21 mouse cellular contexts compared by ENCODE assay signal in genomic region chr13:69272506-69272905, GRCm38 (mm10).
"Had no signal": no experiment of that assay in that cellular context is flagged by ENCODE, and none has a peak within 500 bp of the region (broad histone marks: within the 10 kb centered on the region; RNA-seq: fewer than 3 reads in every experiment).

No protein-coding gene starts in this region.

- H3K27me3 ChIP-seq: kidney, embryonic 15.5 days; liver, embryonic 13.5 days; midbrain, embryonic 13.5 days; neural tube, embryonic 12.5 days; neural tube, embryonic 15.5 days had no signal

- H3K4me2 ChIP-seq: kidney, embryonic 15.5 days; liver, embryonic 13.5 days; midbrain, embryonic 13.5 days; neural tube, embryonic 12.5 days; neural tube, embryonic 15.5 days had no signal

- H3K9me3 ChIP-seq: kidney, embryonic 15.5 days; midbrain, embryonic 13.5 days; neural tube, embryonic 12.5 days; neural tube, embryonic 15.5 days had no signal

- H3K27ac ChIP-seq: kidney, embryonic 15.5 days; left cerebral cortex, adult 2 months; liver, embryonic 13.5 days; midbrain, embryonic 13.5 days; neural tube, embryonic 12.5 days; neural tube, embryonic 15.5 days; stomach, postnatal 0 days had no signal

- H3K9ac ChIP-seq: kidney, embryonic 15.5 days; liver, embryonic 13.5 days; midbrain, embryonic 13.5 days; neural tube, embryonic 12.5 days; neural tube, embryonic 15.5 days had no signal

- H3K36me3 ChIP-seq: kidney, embryonic 15.5 days; liver, embryonic 13.5 days; midbrain, embryonic 13.5 days; neural tube, embryonic 12.5 days; neural tube, embryonic 15.5 days had no signal

- H3K4me3 ChIP-seq: kidney, embryonic 15.5 days; left cerebral cortex, adult 2 months; liver, embryonic 13.5 days; midbrain, embryonic 13.5 days; neural tube, embryonic 12.5 days; neural tube, embryonic 15.5 days had no signal

- H3K4me1 ChIP-seq: kidney, embryonic 15.5 days; liver, embryonic 13.5 days; midbrain, embryonic 13.5 days; neural tube, embryonic 12.5 days; neural tube, embryonic 15.5 days had no signal

- ATAC-seq: lung, postnatal 0 days; midbrain, embryonic 13.5 days had no signal

- DNase-seq: kidney, adult 11 months; kidney, adult 8-10 months; kidney, postnatal 10 days; kidney, postnatal 36 days; layer of hippocampus, postnatal 36 days; liver, embryonic 13.5 days; lung, adult 2 months; lung, postnatal 36 days; right cerebral cortex, adult 18-20 months; right cerebral cortex, postnatal 14 days; right cerebral cortex, postnatal 4 days; thymus, adult 2 months; thymus, postnatal 14 days; thymus, postnatal 4 days had no signal
